Mouse (Mus musculus): ENCODE results near the gene AC140267.1.

- TF ChIP-seq CTCF (IDR thresholded peaks at IDR 0.05 in 2 of 3, conservative IDR thresholded peaks at IDR 0.05 in 1 of 3; ENCODE audit: control insufficient read depth in 1 of 3, insufficient read depth in 1 of 3, low read depth in 2 of 3, low read length in 3 of 3, poor library complexity in 1 of 3, severe bottlenecking in 1 of 3) (no peak), JUND (IDR thresholded peaks at IDR 0.05; ENCODE audit: low read depth, low read length) (no peak), SIN3A (IDR thresholded peaks at IDR 0.05; ENCODE audit: low read length) (no peak), POLR2AphosphoS2 (IDR thresholded peaks at IDR 0.05; ENCODE audit: low read length) (no peak; the same call in 1 of the 2 replicates), NELFE (IDR thresholded peaks at IDR 0.05; ENCODE audit: low read depth, low read length) (no peak), EP300 (IDR thresholded peaks at IDR 0.05; ENCODE audit: low read depth in 1 of 2, low read length in 2 of 2) (no peak), MAZ (IDR thresholded peaks at IDR 0.05; ENCODE audit: low read depth, low read length) (no peak), CHD2 (IDR thresholded peaks at IDR 0.05; ENCODE audit: low read length) (no peak), ETS1 (IDR thresholded peaks at IDR 0.05; ENCODE audit: low read depth, low read length) (no peak), UBTF (IDR thresholded peaks at IDR 0.05; ENCODE audit: borderline replicate concordance, insufficient read depth, low read depth, low read length) (no peak), RCOR1 (IDR thresholded peaks at IDR 0.05; ENCODE audit: low read depth, low read length) (no peak), MAFK (IDR thresholded peaks at IDR 0.05; ENCODE audit: borderline replicate concordance, low read depth, low read length) (no peak)
Measured at GRCm38 (mm10) chr15:80256656-80257601, 21.3 kb downstream of the AC140267.1 start.

Measured in MEL (cell line).